Mouse (Mus musculus): ENCODE measurements around the gene Znrf4. TPM values are rescaled to one million over a fixed set of nuclear protein-coding genes. Genes with fewer than 3 reads are reported as not detected.

The Znrf4 gene
- polyA plus RNA-seq, 1 experiment = not detected

DNA sequence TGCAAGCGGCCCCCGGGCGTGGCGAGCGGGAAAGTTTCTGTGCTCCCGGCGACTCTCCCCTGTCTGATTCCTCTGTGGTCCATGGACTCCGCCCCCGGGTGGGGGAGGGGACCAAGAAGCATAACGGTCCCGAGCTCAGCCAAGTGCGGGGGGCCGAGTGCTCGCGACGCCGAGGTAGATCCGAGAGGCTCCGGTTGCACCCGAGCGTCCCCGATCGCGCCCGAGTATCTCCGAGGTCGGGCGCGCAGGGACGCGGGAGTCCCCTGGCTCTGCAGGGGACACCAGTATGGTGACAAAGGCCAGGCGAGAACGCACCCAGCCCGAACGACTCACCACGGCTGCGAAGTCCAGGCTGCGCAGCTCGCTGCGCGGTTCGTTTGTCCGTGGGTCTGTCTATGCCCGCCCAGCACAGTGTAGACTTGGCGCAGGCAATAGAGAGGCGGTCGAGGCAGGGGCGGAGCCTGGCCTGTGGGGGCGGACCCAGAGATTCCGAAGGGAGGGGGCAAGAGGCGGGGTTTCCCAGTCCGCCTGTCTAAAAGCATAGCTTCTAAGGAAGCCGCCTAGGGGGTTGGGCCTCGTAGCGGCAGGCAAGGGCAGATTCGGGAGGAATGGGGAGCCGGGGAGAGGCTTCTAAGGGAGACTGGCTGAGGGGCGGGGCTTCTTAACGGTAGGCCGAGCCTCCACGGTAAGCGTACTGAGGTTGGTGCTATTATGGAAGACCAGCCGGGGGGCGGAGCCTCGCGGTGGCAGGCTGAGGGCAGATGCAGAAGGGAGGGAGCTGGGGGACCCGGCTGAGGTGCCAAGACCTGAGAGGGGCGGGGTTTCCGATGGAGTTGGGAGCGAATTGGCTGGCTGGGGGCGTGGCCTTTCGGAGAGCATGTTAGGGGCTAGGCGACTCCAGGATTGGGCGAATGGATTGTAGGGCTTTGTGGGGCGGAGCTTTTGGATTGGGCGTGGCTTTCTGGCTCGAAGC is 50.2 kb downstream of the Znrf4 start:
- TF ChIP-seq POLR2A (IDR thresholded peaks at IDR 0.05; ENCODE audit: insufficient read depth, low read depth, low read length) = peak; percentile 52; the same call in 1 of the 2 replicates
- no peak for TF ChIP-seq CTCF (IDR thresholded peaks at IDR 0.05; ENCODE audit: insufficient read depth, low read depth, low read length)
- Histone ChIP-seq H3K4me3 (ENCODE audit: insufficient read depth, low read depth, low read length) (peak overlapping the region; percentile 83), H3K27ac (ENCODE audit: insufficient read depth, low read depth, low read length) (peak overlapping the region; percentile 87), H3K4me1 (ENCODE audit: control insufficient read depth, insufficient read depth, low read length) (peaks cover 66% of the 10 kb centered on the region)
- under 1% methylated on average over 77 of the region's 77 CpGs for WGBS

Other genes with a start within 250 kb of the Znrf4 start
- not detected in 2 replicates for gene Ticam1, start 235.6 kb downstream of the Znrf4 start, polyA plus RNA-seq (2012; ENCODE audit: insufficient read depth, insufficient read length, low replicate concordance, missing spikeins)
- not detected in 2 replicates for gene Plin3, start 219.6 kb downstream of the Znrf4 start, polyA plus RNA-seq (2012; ENCODE audit: insufficient read depth, insufficient read length, low replicate concordance, missing spikeins)
- not detected in 2 replicates for gene Arrdc5, start 212.1 kb downstream of the Znrf4 start, polyA plus RNA-seq (2012; ENCODE audit: insufficient read depth, insufficient read length, low replicate concordance, missing spikeins)
- not detected in 2 replicates for gene Uhrf1, start 209.1 kb downstream of the Znrf4 start, polyA plus RNA-seq (2012; ENCODE audit: insufficient read depth, insufficient read length, low replicate concordance, missing spikeins)
- not detected in 2 replicates for gene Kdm4b, start 186.4 kb downstream of the Znrf4 start, polyA plus RNA-seq (2012; ENCODE audit: insufficient read depth, insufficient read length, low replicate concordance, missing spikeins)
- 198 and 241 TPM in 2 replicates for gene Ptprs, start 35.9 kb downstream of the Znrf4 start, polyA plus RNA-seq (2012; ENCODE audit: insufficient read depth, insufficient read length, low replicate concordance, missing spikeins)
- gene Gm20219, start 42.0 kb upstream of the Znrf4 start, polyA plus RNA-seq (2012; ENCODE audit: insufficient read depth, insufficient read length, low replicate concordance, missing spikeins) = not detected in 2 replicates
- gene Safb2, start 72.2 kb upstream of the Znrf4 start, polyA plus RNA-seq (2012; ENCODE audit: insufficient read depth, insufficient read length, low replicate concordance, missing spikeins) = 339 TPM in 1 of 2 replicates, not detected in the other
- gene Safb, start 72.4 kb upstream of the Znrf4 start, polyA plus RNA-seq (2012; ENCODE audit: insufficient read depth, insufficient read length, low replicate concordance, missing spikeins) = 696 TPM in 1 of 2 replicates, not detected in the other
- not detected in 2 replicates for gene 2410015M20Rik, start 97.3 kb upstream of the Znrf4 start, polyA plus RNA-seq (2012; ENCODE audit: insufficient read depth, insufficient read length, low replicate concordance, missing spikeins)
- gene Rpl36, start 101.0 kb upstream of the Znrf4 start, polyA plus RNA-seq (2012; ENCODE audit: insufficient read depth, insufficient read length, low replicate concordance, missing spikeins) = not detected in 2 replicates
- gene Lonp1, start 114.5 kb upstream of the Znrf4 start, polyA plus RNA-seq (2012; ENCODE audit: insufficient read depth, insufficient read length, low replicate concordance, missing spikeins) = not detected in 2 replicates
- not detected in 2 replicates for gene Catsperd, start 115.7 kb upstream of the Znrf4 start, polyA plus RNA-seq (2012; ENCODE audit: insufficient read depth, insufficient read length, low replicate concordance, missing spikeins)
- not detected in 2 replicates for gene Ranbp3, start 160.9 kb upstream of the Znrf4 start, polyA plus RNA-seq (2012; ENCODE audit: insufficient read depth, insufficient read length, low replicate concordance, missing spikeins)
- gene Ndufa11, start 205.3 kb upstream of the Znrf4 start, polyA plus RNA-seq (2012; ENCODE audit: insufficient read depth, insufficient read length, low replicate concordance, missing spikeins) = not detected in 2 replicates
- gene Vmac, start 205.6 kb upstream of the Znrf4 start, polyA plus RNA-seq (2012; ENCODE audit: insufficient read depth, insufficient read length, low replicate concordance, missing spikeins) = not detected in 2 replicates
- gene Nrtn, start 245.1 kb upstream of the Znrf4 start, polyA plus RNA-seq (2012; ENCODE audit: insufficient read depth, insufficient read length, low replicate concordance, missing spikeins) = not detected in 2 replicates